In genomic region chr6:104080581-104080980, GRCm38 (mm10) we compare ENCODE assay signal across 26 mouse cellular contexts.
A peak's percentile ranks its signal among the peaks of the same experiment; 100 is the strongest.
DNase-seq lines count a peak whose midpoint lies in the region; ATAC-seq lines count a peak whose summit lies in the region.
"Had no signal": no experiment of that assay in that cellular context is flagged by ENCODE, and none has a peak within 500 bp of the region (broad histone marks: within the 10 kb centered on the region; RNA-seq: fewer than 3 reads in every experiment).

No protein-coding gene starts in this region.

- DNase-seq in forebrain, embryonic 14.5 days (ENCODE audit: low spot score), result peak; percentile 16
- DNase-seq in forebrain, embryonic 10.5 days (ENCODE audit: extremely low spot score, low spot score), result no peak
- DNase-seq in left cerebral cortex, postnatal 4 days, result peak; percentile 1
- DNase-seq in left cerebral cortex, postnatal 14 days (ENCODE audit: low spot score in 2 of 2), result no peak
- DNase-seq in embryonic facial prominence, embryonic 14.5 days (ENCODE audit: low spot score), result peak; percentile 64
- DNase-seq in retina, postnatal 1 day, result peak; percentile 24
- DNase-seq: adrenal gland, adult 8-10 months; B cell, adult 2 months; cerebellum, adult 8-10 months; heart, adult 2 months; heart, postnatal 4 days; kidney, adult 2 months; kidney, postnatal 4 days; liver, embryonic 13.5 days; lung, adult 18-20 months; lung, postnatal 4 days; right cerebral cortex, postnatal 25 days had no signal

- H3K4me2 ChIP-seq in forebrain, embryonic 14.5 days (ENCODE audit: low read length), result no peak overlapping the region
- H3K4me2 ChIP-seq in embryonic facial prominence, embryonic 14.5 days (ENCODE audit: low read depth, low read length), result no peak overlapping the region
- H3K4me2 ChIP-seq: heart, embryonic 12.5 days; hindbrain, embryonic 15.5 days; intestine, embryonic 15.5 days; limb, embryonic 15.5 days; liver, embryonic 13.5 days; midbrain, embryonic 12.5 days; stomach, embryonic 15.5 days had no signal

- H3K36me3 ChIP-seq in forebrain, embryonic 14.5 days (ENCODE audit: control insufficient read depth, insufficient read depth, low read length), result no peaks in the 10 kb centered on the region
- H3K36me3 ChIP-seq in forebrain, embryonic 10.5 days (replicated peaks), result no peaks in the 10 kb centered on the region
- H3K36me3 ChIP-seq in embryonic facial prominence, embryonic 14.5 days (ENCODE audit: control insufficient read depth, insufficient read depth, low read length), result no peaks in the 10 kb centered on the region
- H3K36me3 ChIP-seq: heart, embryonic 12.5 days; hindbrain, embryonic 15.5 days; intestine, embryonic 15.5 days; limb, embryonic 10.5 days; limb, embryonic 15.5 days; liver, embryonic 13.5 days; midbrain, embryonic 12.5 days; stomach, embryonic 15.5 days had no signal

- ATAC-seq in forebrain, embryonic 14.5 days, result no peak; the same call in 1 of the 2 replicates
- ATAC-seq in embryonic facial prominence, embryonic 14.5 days (ENCODE audit: low read depth), result no peak
- ATAC-seq: activated CD4-positive, CD25-positive, alpha-beta regulatory T cell, adult 4 months; intestine, embryonic 15.5 days had no signal

- WGBS in forebrain, embryonic 14.5 days, result 52% methylated on average over 3 of the region's 3 CpGs
- WGBS in forebrain, embryonic 10.5 days, result 77% methylated on average over 3 of the region's 3 CpGs
- 51% methylated on average over 3 of the region's 3 CpGs for WGBS in embryonic facial prominence, embryonic 14.5 days

- intact Hi-C loops in left cerebral cortex, postnatal 4 days (cut with DNase I), result no loop called here
- intact Hi-C loops in left cerebral cortex, postnatal 14 days (cut with DNase I), result no loop called here

- no peaks in the 10 kb centered on the region for H3K4me1 ChIP-seq in forebrain, embryonic 14.5 days (ENCODE audit: control insufficient read depth, insufficient read depth, low read length)
- H3K4me1 ChIP-seq in forebrain, embryonic 10.5 days, result no peaks in the 10 kb centered on the region
- H3K4me1 ChIP-seq in embryonic facial prominence, embryonic 14.5 days (ENCODE audit: control insufficient read depth, insufficient read depth, low read length), result 0 out of 2 replicates have a peak, but pooled peaks cover 3% of the 10 kb centered on the region
- H3K4me1 ChIP-seq: heart, embryonic 12.5 days; hindbrain, embryonic 15.5 days; intestine, embryonic 15.5 days; limb, embryonic 10.5 days; liver, embryonic 13.5 days; megakaryocyte, embryonic 14.5 days; midbrain, embryonic 12.5 days; stomach, embryonic 15.5 days had no signal

- no peak overlapping the region for H3K4me3 ChIP-seq in forebrain, embryonic 14.5 days (ENCODE audit: low read depth, low read length)
- no peak overlapping the region for H3K4me3 ChIP-seq in forebrain, embryonic 10.5 days
- no peak overlapping the region for H3K4me3 ChIP-seq in embryonic facial prominence, embryonic 14.5 days (ENCODE audit: low read depth, low read length)
- H3K4me3 ChIP-seq: heart, adult 2 months; heart, embryonic 12.5 days; hindbrain, embryonic 15.5 days; intestine, embryonic 15.5 days; limb, embryonic 10.5 days; limb, embryonic 15.5 days; liver, embryonic 13.5 days; megakaryocyte, embryonic 14.5 days; midbrain, embryonic 12.5 days; stomach, embryonic 15.5 days had no signal

- H3K9me3 ChIP-seq in forebrain, embryonic 14.5 days (replicated peaks; ENCODE audit: control insufficient read depth, low read length), result no peaks in the 10 kb centered on the region
- no peaks in the 10 kb centered on the region for H3K9me3 ChIP-seq in forebrain, embryonic 10.5 days
- no peaks in the 10 kb centered on the region for H3K9me3 ChIP-seq in embryonic facial prominence, embryonic 14.5 days (ENCODE audit: control insufficient read depth, low read length)
- H3K9me3 ChIP-seq: heart, embryonic 12.5 days; hindbrain, embryonic 15.5 days; intestine, embryonic 15.5 days; limb, embryonic 10.5 days; limb, embryonic 15.5 days; liver, embryonic 13.5 days; megakaryocyte, embryonic 14.5 days; midbrain, embryonic 12.5 days; stomach, embryonic 15.5 days had no signal

- no peaks in the 10 kb centered on the region for H3K27me3 ChIP-seq in forebrain, embryonic 14.5 days (replicated peaks; ENCODE audit: control insufficient read depth, insufficient read depth, low read length)
- H3K27me3 ChIP-seq in forebrain, embryonic 10.5 days (ENCODE audit: poor library complexity, severe bottlenecking), result no peaks in the 10 kb centered on the region
- no peaks in the 10 kb centered on the region for H3K27me3 ChIP-seq in embryonic facial prominence, embryonic 14.5 days (replicated peaks; ENCODE audit: control insufficient read depth, insufficient read depth, low read length)
- H3K27me3 ChIP-seq: heart, embryonic 12.5 days; hindbrain, embryonic 15.5 days; intestine, embryonic 15.5 days; limb, embryonic 15.5 days; liver, embryonic 13.5 days; megakaryocyte, embryonic 14.5 days; midbrain, embryonic 12.5 days; stomach, embryonic 15.5 days had no signal

- no peak overlapping the region for H3K9ac ChIP-seq in forebrain, embryonic 14.5 days (ENCODE audit: low read length)
- H3K9ac ChIP-seq in embryonic facial prominence, embryonic 14.5 days (ENCODE audit: low read depth, low read length), result no peak overlapping the region
- H3K9ac ChIP-seq: heart, embryonic 12.5 days; hindbrain, embryonic 15.5 days; intestine, embryonic 15.5 days; limb, embryonic 15.5 days; liver, embryonic 13.5 days; midbrain, embryonic 12.5 days; stomach, embryonic 15.5 days had no signal

- H3K27ac ChIP-seq in forebrain, embryonic 14.5 days (ENCODE audit: low read depth, low read length), result no peak overlapping the region
- H3K27ac ChIP-seq in forebrain, embryonic 10.5 days, result no peak overlapping the region
- no peak overlapping the region for H3K27ac ChIP-seq in embryonic facial prominence, embryonic 14.5 days (replicated peaks; ENCODE audit: low read depth, low read length)
- H3K27ac ChIP-seq: heart, adult 2 months; hindbrain, embryonic 15.5 days; intestine, embryonic 15.5 days; limb, embryonic 10.5 days; limb, embryonic 15.5 days; liver, embryonic 13.5 days; midbrain, embryonic 12.5 days; stomach, embryonic 15.5 days had no signal

Comparison
In these comparisons a context has a peak if more than half of its experiments do, and no peak if none do; other contexts are left out.
1. DNase-seq: peak in forebrain, embryonic 14.5 days (single experiment), left cerebral cortex, postnatal 4 days (single experiment), embryonic facial prominence, embryonic 14.5 days (single experiment) and retina, postnatal 1 day (single experiment); none in forebrain, embryonic 10.5 days (single experiment) and left cerebral cortex, postnatal 14 days (0 of 2).